Mouse (Mus musculus): ENCODE results near the gene Socs4. TPM values are rescaled to one million over a fixed set of nuclear protein-coding genes. Genes with fewer than 3 reads are reported as not detected.

Socs4 gene
- polyA plus RNA-seq, 1 experiment from 2014 or later: 1.8 TPM

- no peak overlapping the region for H3K27ac ChIP-seq (replicated peaks)
- no peak overlapping the region for H3K9ac ChIP-seq
- peaks cover 78% of the 10 kb centered on the region for H3K36me3 ChIP-seq
- no peak for ATAC-seq (ENCODE audit: extremely low read depth, insufficient number of reproducible peaks, low FRiP score, low TSS enrichment)
- no peak overlapping the region for H3K4me2 ChIP-seq
- WGBS: 89% methylated on average over 3 of the region's 3 CpGs
- H3K4me1 ChIP-seq: no peaks in the 10 kb centered on the region
- H3K9me3 ChIP-seq: no peaks in the 10 kb centered on the region
- no peak overlapping the region for H3K4me3 ChIP-seq
- H3K27me3 ChIP-seq (replicated peaks): no peaks in the 10 kb centered on the region
These were observed 11.9 kb upstream of the Socs4 start for GRCm38 (mm10) chr14:47264866-47265265.

- Histone ChIP-seq H3K27me3 (replicated peaks) (no peaks in the 10 kb centered on the region), H3K36me3 (peaks cover 78% of the 10 kb centered on the region), H3K27ac (replicated peaks) (no peak overlapping the region), H3K4me3 (no peak overlapping the region), H3K9me3 (no peaks in the 10 kb centered on the region), H3K4me1 (no peaks in the 10 kb centered on the region), H3K9ac (no peak overlapping the region), H3K4me2 (no peak overlapping the region)
- ATAC-seq (ENCODE audit: extremely low read depth, insufficient number of reproducible peaks, low FRiP score, low TSS enrichment): no peak
- 89% methylated on average over 8 of the region's 8 CpGs for WGBS
These were observed 10.9 kb upstream of the Socs4 start for GRCm38 (mm10) chr14:47265829-47266228.

GRCm38 (mm10) chr14:47269056-47269455 is 7.7 kb upstream of the Socs4 start:
- Histone ChIP-seq H3K27me3 (replicated peaks) (no peaks in the 10 kb centered on the region), H3K27ac (replicated peaks) (no peak overlapping the region), H3K36me3 (peaks cover 87% of the 10 kb centered on the region), H3K4me1 (no peaks in the 10 kb centered on the region), H3K4me2 (no peak overlapping the region), H3K9ac (no peak overlapping the region), H3K4me3 (no peak overlapping the region), H3K9me3 (no peaks in the 10 kb centered on the region)
- whole genome bisulfite sequencing: over 99% methylated on average over 4 of the region's 4 CpGs
- ATAC-seq (ENCODE audit: extremely low read depth, insufficient number of reproducible peaks, low FRiP score, low TSS enrichment): no peak

- peaks cover 86% of the 10 kb centered on the region for H3K36me3 ChIP-seq
- no peak overlapping the region for H3K4me2 ChIP-seq
- no peak overlapping the region for H3K9ac ChIP-seq
- H3K4me3 ChIP-seq: no peak overlapping the region
- H3K4me1 ChIP-seq: 0 out of 2 replicates have a peak, but pooled peaks cover 1% of the 10 kb centered on the region
- no peak overlapping the region for H3K27ac ChIP-seq (replicated peaks)
- WGBS: 93% methylated on average over 2 of the region's 2 CpGs
- no peaks in the 10 kb centered on the region for H3K27me3 ChIP-seq (replicated peaks)
- no peak for ATAC-seq (ENCODE audit: extremely low read depth, insufficient number of reproducible peaks, low FRiP score, low TSS enrichment)
- H3K9me3 ChIP-seq: no peaks in the 10 kb centered on the region
These were observed 7.0 kb upstream of the Socs4 start for GRCm38 (mm10) chr14:47269706-47270105.

DNA sequence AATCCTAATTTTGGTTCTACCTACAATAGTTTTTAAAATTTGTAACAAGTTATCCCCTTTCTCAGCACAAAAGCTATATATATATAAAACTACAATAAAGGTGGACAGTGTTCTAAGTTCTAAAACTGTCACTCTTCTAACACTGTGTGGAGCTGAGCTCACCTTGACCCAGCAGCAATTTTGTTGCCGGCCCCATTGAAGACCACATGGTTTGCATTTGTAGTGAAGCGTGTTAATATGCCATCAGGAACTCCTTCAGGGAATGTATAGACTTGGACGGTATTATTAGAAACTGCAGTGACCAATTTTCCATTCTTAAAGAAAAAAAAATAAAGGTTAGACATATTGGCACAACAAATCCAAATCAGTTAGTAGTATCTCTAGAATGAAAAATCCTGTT is 3.0 kb upstream of the Socs4 start:
- Histone ChIP-seq H3K27me3 (replicated peaks) (no peaks in the 10 kb centered on the region), H3K9me3 (no peaks in the 10 kb centered on the region), H3K9ac (no peak overlapping the region), H3K36me3 (peaks cover 49% of the 10 kb centered on the region), H3K27ac (replicated peaks) (no peak overlapping the region), H3K4me1 (peaks cover 21% of the 10 kb centered on the region), H3K4me3 (no peak overlapping the region), H3K4me2 (no peak overlapping the region)
- no peak for ATAC-seq (ENCODE audit: extremely low read depth, insufficient number of reproducible peaks, low FRiP score, low TSS enrichment)
- 90% methylated on average over 3 of the region's 3 CpGs for WGBS

DNA sequence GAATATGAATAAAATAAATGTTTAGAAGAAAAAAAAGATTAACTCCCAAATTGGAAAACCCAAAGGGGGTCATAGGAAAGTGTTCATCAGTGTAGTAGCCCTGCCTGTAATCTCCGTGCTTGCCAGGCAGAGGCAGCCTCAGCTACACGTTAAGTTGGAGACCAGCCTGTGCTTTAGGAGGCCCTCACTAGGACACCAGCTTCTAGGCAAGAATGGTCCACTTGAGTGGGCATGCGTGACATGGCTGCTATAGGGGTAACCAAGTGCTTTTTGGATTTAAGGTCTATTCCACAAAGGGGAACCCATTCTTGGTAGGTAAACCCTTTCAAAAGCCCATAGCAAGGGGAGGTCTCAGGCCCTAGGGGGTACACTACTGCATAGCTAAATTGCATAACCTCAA is 1.3 kb upstream of the Socs4 start:
- Histone ChIP-seq H3K27me3 (replicated peaks) (no peaks in the 10 kb centered on the region), H3K4me1 (peaks cover 21% of the 10 kb centered on the region), H3K27ac (replicated peaks) (no peak overlapping the region), H3K9ac (peak overlapping the region; percentile 95), H3K4me2 (peak overlapping the region; percentile 70), H3K36me3 (peaks cover 37% of the 10 kb centered on the region), H3K9me3 (no peaks in the 10 kb centered on the region), H3K4me3 (peak overlapping the region; percentile 95)
- ATAC-seq (ENCODE audit: extremely low read depth, insufficient number of reproducible peaks, low FRiP score, low TSS enrichment): no peak
- WGBS: 22% methylated on average over 3 of the region's 3 CpGs

DNA sequence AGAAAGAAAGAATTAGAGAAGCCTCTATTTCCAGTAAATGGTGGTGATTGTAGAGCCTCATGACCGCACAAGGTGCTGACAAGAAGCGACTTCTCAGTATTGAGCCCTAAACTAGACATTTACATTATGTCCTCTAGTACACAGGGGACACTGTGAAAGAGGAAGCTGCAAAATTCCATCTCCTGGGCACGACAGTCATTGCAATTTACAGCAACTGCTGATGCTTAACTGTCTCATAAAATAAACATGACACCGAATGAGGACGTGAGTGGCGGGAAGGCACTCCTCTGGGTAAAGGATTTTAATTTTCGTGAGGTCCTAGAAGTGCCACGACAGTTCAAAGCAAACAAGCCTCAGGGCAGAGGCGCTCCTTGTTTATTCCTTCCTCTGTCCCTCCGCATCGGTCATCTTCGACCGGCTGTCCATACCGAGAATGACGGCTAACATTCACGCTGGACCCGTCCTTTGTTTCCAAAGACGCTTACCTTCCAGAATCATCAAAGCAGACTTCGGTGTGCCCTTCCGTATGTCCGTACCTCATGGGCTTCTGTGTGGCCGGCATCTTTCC is 611 bp upstream of the Socs4 start:
- Histone ChIP-seq H3K27me3 (replicated peaks) (no peaks in the 10 kb centered on the region), H3K4me3 (peak overlapping the region; percentile 95), H3K4me1 (peaks cover 21% of the 10 kb centered on the region), H3K4me2 (peak overlapping the region; percentile 70), H3K27ac (replicated peaks) (peak overlapping the region; percentile 99), H3K9ac (peak overlapping the region; percentile 95), H3K9me3 (no peaks in the 10 kb centered on the region), H3K36me3 (peaks cover 30% of the 10 kb centered on the region)
- 2% methylated on average over 22 of the region's 22 CpGs for WGBS
- ATAC-seq (ENCODE audit: extremely low read depth, insufficient number of reproducible peaks, low FRiP score, low TSS enrichment): no peak

DNA sequence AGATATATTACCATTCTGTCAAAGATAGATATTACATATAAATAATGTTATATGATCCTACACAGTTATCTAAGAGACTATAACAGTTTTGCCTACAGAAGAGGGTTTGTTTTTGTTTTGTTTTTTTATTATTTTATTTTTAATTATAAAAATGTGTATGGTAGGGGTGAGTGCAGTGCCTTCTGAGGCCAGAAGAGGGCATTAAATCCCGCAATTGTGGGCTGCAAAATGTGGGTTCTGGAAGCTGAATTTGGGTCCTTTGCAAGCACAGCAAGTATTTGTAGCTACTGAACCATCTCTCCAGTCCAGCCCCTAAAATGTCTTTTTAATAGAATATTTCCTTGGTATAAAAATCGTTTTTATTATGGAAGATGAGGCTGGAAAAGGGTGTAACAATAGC is 2.3 kb downstream of the Socs4 start:
- Histone ChIP-seq H3K4me2 (no peak overlapping the region), H3K9ac (no peak overlapping the region), H3K27me3 (replicated peaks) (no peaks in the 10 kb centered on the region), H3K36me3 (peaks cover 13% of the 10 kb centered on the region; the same call in 1 of the 2 replicates), H3K4me3 (no peak overlapping the region), H3K4me1 (peaks cover 34% of the 10 kb centered on the region), H3K27ac (replicated peaks) (no peak overlapping the region), H3K9me3 (no peaks in the 10 kb centered on the region)
- 77% methylated on average over 2 of the region's 2 CpGs for WGBS
- ATAC-seq (ENCODE audit: extremely low read depth, insufficient number of reproducible peaks, low FRiP score, low TSS enrichment): no peak

DNA sequence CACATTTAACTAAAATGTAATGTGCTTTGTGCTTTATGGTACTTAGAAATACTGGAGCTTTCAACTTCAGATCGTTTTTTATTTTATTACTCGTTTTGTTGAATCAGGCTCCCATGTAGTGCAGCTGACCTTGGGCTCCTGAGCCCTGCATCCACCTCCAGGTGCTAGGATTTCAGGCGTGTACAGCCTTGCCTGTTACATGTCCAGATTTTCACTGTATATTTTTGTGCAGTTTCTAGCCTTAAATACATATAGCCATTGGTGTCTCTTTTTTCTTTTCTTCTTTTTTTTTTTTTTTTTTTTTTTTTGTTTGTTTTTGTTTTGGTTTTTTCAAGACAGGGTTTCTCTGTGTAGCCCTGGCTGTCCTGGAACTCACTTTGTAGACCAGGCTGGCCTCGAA is 4.8 kb downstream of the Socs4 start:
- Histone ChIP-seq H3K4me2 (no peak overlapping the region), H3K9me3 (no peaks in the 10 kb centered on the region), H3K9ac (no peak overlapping the region), H3K4me1 (peaks cover 25% of the 10 kb centered on the region), H3K36me3 (peaks cover 13% of the 10 kb centered on the region; the same call in 1 of the 2 replicates), H3K4me3 (no peak overlapping the region), H3K27me3 (replicated peaks) (no peaks in the 10 kb centered on the region), H3K27ac (replicated peaks) (no peak overlapping the region)
- 92% methylated on average over 4 of the region's 4 CpGs for WGBS
- ATAC-seq (ENCODE audit: extremely low read depth, insufficient number of reproducible peaks, low FRiP score, low TSS enrichment): no peak

DNA sequence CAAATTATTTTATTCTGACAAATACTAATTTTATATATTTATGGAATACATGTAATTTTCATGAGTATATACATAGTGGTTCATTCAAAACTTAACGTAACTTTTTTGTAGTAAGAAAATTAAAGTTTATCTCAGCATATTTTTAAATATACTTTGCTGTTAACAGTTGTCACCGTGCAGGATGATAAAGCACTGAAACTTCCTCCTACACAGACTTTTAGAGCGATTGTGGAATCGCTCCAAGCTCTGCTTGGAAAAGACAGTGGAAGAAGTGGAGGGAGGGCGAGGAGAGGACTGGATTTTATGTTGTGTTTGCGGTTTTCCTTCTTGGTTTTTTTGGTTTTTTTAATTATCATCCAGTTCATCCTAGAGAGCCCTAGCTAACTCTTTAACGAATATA is 6.8 kb downstream of the Socs4 start:
- no peak for ATAC-seq (ENCODE audit: extremely low read depth, insufficient number of reproducible peaks, low FRiP score, low TSS enrichment)
- Histone ChIP-seq H3K27me3 (replicated peaks) (no peaks in the 10 kb centered on the region), H3K4me2 (no peak overlapping the region), H3K4me1 (peaks cover 18% of the 10 kb centered on the region), H3K9me3 (no peaks in the 10 kb centered on the region), H3K27ac (replicated peaks) (no peak overlapping the region), H3K36me3 (peaks cover 13% of the 10 kb centered on the region; the same call in 1 of the 2 replicates), H3K4me3 (no peak overlapping the region), H3K9ac (no peak overlapping the region)
- WGBS: 61% methylated on average over 7 of the region's 7 CpGs

- peaks cover 22% of the 10 kb centered on the region for H3K36me3 ChIP-seq
- peaks cover 18% of the 10 kb centered on the region for H3K4me1 ChIP-seq
- H3K4me3 ChIP-seq: no peak overlapping the region
- H3K4me2 ChIP-seq: no peak overlapping the region
- WGBS: 97% methylated on average over 2 of the region's 2 CpGs
- H3K27ac ChIP-seq (replicated peaks): no peak overlapping the region
- no peaks in the 10 kb centered on the region for H3K9me3 ChIP-seq
- no peak for ATAC-seq (ENCODE audit: extremely low read depth, insufficient number of reproducible peaks, low FRiP score, low TSS enrichment)
- H3K27me3 ChIP-seq (replicated peaks): no peaks in the 10 kb centered on the region
- no peak overlapping the region for H3K9ac ChIP-seq
These were observed 8.5 kb downstream of the Socs4 start for GRCm38 (mm10) chr14:47285271-47285670.

- Histone ChIP-seq H3K4me3 (no peak overlapping the region), H3K9ac (no peak overlapping the region), H3K36me3 (peaks cover 26% of the 10 kb centered on the region), H3K27ac (replicated peaks) (no peak overlapping the region), H3K27me3 (replicated peaks) (no peaks in the 10 kb centered on the region), H3K4me2 (no peak overlapping the region), H3K4me1 (peaks cover 18% of the 10 kb centered on the region), H3K9me3 (no peaks in the 10 kb centered on the region)
- no peak for ATAC-seq (ENCODE audit: extremely low read depth, insufficient number of reproducible peaks, low FRiP score, low TSS enrichment)
- WGBS: 89% methylated on average over 1 of the region's 1 CpGs
These were observed 9.5 kb downstream of the Socs4 start for GRCm38 (mm10) chr14:47286215-47286614.

Measured in heart, embryonic 13.5 days (tissue).